Comparison of ENCODE assay signal across 9 mouse cellular contexts in genomic region chr7:128529574-128530051, GRCm38 (mm10). TPM values are rescaled to one million over a fixed set of nuclear protein-coding genes. Genes with fewer than 3 reads are reported as not detected.
A peak's percentile ranks its signal among the peaks of the same experiment; 100 is the strongest.
DNase-seq lines count a peak whose midpoint lies in the region; ATAC-seq and TF ChIP-seq lines count a peak whose summit lies in the region.
"Had no signal": no experiment of that assay in that cellular context is flagged by ENCODE, and none has a peak within 500 bp of the region (broad histone marks: within the 10 kb centered on the region; RNA-seq: fewer than 3 reads in every experiment).

No protein-coding gene starts in this region.

- no peak overlapping the region for H3K27ac ChIP-seq in kidney, embryonic 15.5 days
- H3K27ac ChIP-seq in intestine, embryonic 16.5 days (ENCODE audit: low read length): peak overlapping the region; percentile 66
- H3K27ac ChIP-seq in small intestine, adult 2 months (ENCODE audit: insufficient read depth, low read depth, low read length): peak overlapping the region; percentile 43

- H3K4me1 ChIP-seq in kidney, embryonic 15.5 days: peaks cover 54% of the 10 kb centered on the region
- H3K4me1 ChIP-seq in intestine, embryonic 16.5 days (ENCODE audit: control insufficient read depth, insufficient read depth, low read length): peaks cover 42% of the 10 kb centered on the region
- peaks cover 35% of the 10 kb centered on the region for H3K4me1 ChIP-seq in small intestine, adult 2 months (ENCODE audit: control insufficient read depth, insufficient read depth, insufficient read length, low read length)

- no peak for DNase-seq in kidney, postnatal 36 days
- DNase-seq in adrenal gland, adult 8-10 months: peak; percentile 87
- DNase-seq in gastrocnemius, postnatal 14 days: peak; percentile 49
- DNase-seq in lung, postnatal 25 days (ENCODE audit: low spot score): peak; percentile 57

- WGBS in kidney, embryonic 15.5 days: 35% methylated on average over 14 of the region's 14 CpGs
- WGBS in intestine, embryonic 16.5 days: 29% methylated on average over 14 of the region's 14 CpGs
- 51% methylated on average over 14 of the region's 14 CpGs for WGBS in small intestine, adult 2 months

- no peaks in the 10 kb centered on the region for H3K27me3 ChIP-seq in kidney, embryonic 15.5 days
- H3K27me3 ChIP-seq in intestine, embryonic 16.5 days (replicated peaks; ENCODE audit: control insufficient read depth, insufficient read depth, low read length): no peaks in the 10 kb centered on the region
- H3K27me3 ChIP-seq in small intestine, adult 2 months (ENCODE audit: control insufficient read depth, insufficient read depth, low read length): no peaks in the 10 kb centered on the region
- H3K27me3 ChIP-seq: Patski had no signal

- H3K9me3 ChIP-seq in kidney, embryonic 15.5 days (replicated peaks): no peaks in the 10 kb centered on the region
- no peaks in the 10 kb centered on the region for H3K9me3 ChIP-seq in intestine, embryonic 16.5 days (ENCODE audit: control insufficient read depth, low read length)

- H3K4me3 ChIP-seq in kidney, embryonic 15.5 days (replicated peaks): no peak overlapping the region
- no peak overlapping the region for H3K4me3 ChIP-seq in intestine, embryonic 16.5 days (ENCODE audit: low read length)
- no peak overlapping the region for H3K4me3 ChIP-seq in small intestine, adult 2 months (ENCODE audit: low read depth, low read length)

- no peak overlapping the region for H3K9ac ChIP-seq in kidney, embryonic 15.5 days
- peak overlapping the region; percentile 15; the same call in 1 of the 2 replicates for H3K9ac ChIP-seq in intestine, embryonic 16.5 days (ENCODE audit: low read depth, low read length)

- no peak for TF ChIP-seq CTCF in small intestine, adult 2 months (IDR thresholded peaks at IDR 0.05; ENCODE audit: extremely low read depth, insufficient read length, insufficient replicate concordance, low read depth, low read length)

- intact Hi-C loops in gastrocnemius, postnatal 14 days (cut with DNase I; ENCODE audit: low total_unique reads): no loop called here

- no peaks in the 10 kb centered on the region for H3K36me3 ChIP-seq in kidney, embryonic 15.5 days
- no peaks in the 10 kb centered on the region for H3K36me3 ChIP-seq in intestine, embryonic 16.5 days (ENCODE audit: control insufficient read depth, insufficient read depth, low read length)
- no peaks in the 10 kb centered on the region for H3K36me3 ChIP-seq in small intestine, adult 2 months (ENCODE audit: control insufficient read depth, insufficient read depth, low read length)

- TF ChIP-seq POLR2A in small intestine, adult 2 months (IDR thresholded peaks at IDR 0.05; ENCODE audit: low read depth, low read length): no peak

- no peak overlapping the region for H3K4me2 ChIP-seq in kidney, embryonic 15.5 days
- H3K4me2 ChIP-seq in intestine, embryonic 16.5 days (ENCODE audit: low read depth, low read length): peak overlapping the region; percentile 13; the same call in 1 of the 2 replicates

- peak; percentile 59; the same call in 1 of the 2 replicates for ATAC-seq in kidney, embryonic 15.5 days (replicated peaks; ENCODE audit: low FRiP score)
- peak; percentile 58 for ATAC-seq in intestine, embryonic 16.5 days
- ATAC-seq in granulocyte monocyte progenitor cell, adult 5-6 weeks (replicated peaks; ENCODE audit: poor library complexity, severe bottlenecking): no peak
- ATAC-seq: Patski had no signal

RNA-seq across cellular contexts. Expression of gene Bag3, which starts 6.2 kb away (rescaled TPM):
- polyA plus RNA-seq in kidney, embryonic 15.5 days (2015; fragmentation: Nextera tagmentation; extraction: Ambion mirVana): 12.7 and 14.2 TPM in 2 replicates
- 100 to 1,000 TPM; 146 to 189 (median 168) TPM for total RNA-seq in adrenal gland, adult 8-10 months (2022)
- total RNA-seq in gastrocnemius, postnatal 14 days (2021): 100 to 1,000 TPM; 111 to 112 TPM
- polyA plus RNA-seq in intestine, embryonic 16.5 days (2015; fragmentation: Nextera tagmentation; extraction: Ambion mirVana): 11.3 and 11.8 TPM in 2 replicates
- polyA plus RNA-seq in small intestine, adult 2 months (2012; rRNA removed): 25.0 and 32.8 TPM in 2 replicates
- total RNA-seq in granulocyte monocyte progenitor cell, adult 5-6 weeks (2014; fragmentation: Nextera tagmentation): 8.0 and 9.8 TPM in 2 replicates
- total RNA-seq in granulocyte monocyte progenitor cell, adult 5-6 weeks (2017): 5.6 and 7.0 TPM in 2 replicates

Comparison
In these comparisons a context has a peak if more than half of its experiments do, and no peak if none do; other contexts are left out.
1. DNase-seq: peak in adrenal gland, adult 8-10 months (single experiment), gastrocnemius, postnatal 14 days (single experiment) and lung, postnatal 25 days (single experiment); none in kidney, postnatal 36 days (0 of 2).
2. RNA of gene Bag3, which starts 6.2 kb away (total RNA-seq): 146 to 189 TPM in adrenal gland, adult 8-10 months and 111 to 112 TPM in gastrocnemius, postnatal 14 days; 5.6 to 9.8 TPM in granulocyte monocyte progenitor cell, adult 5-6 weeks; every median in the first group is over 10 times any median in the second.